8 mouse cellular contexts compared by ENCODE assay signal in genomic region chr13:23436231-23436661, GRCm38 (mm10). TPM values are rescaled to one million over a fixed set of nuclear protein-coding genes. Genes with fewer than 3 reads are reported as not detected.
DNase-seq lines count a peak whose midpoint lies in the region; ATAC-seq and TF ChIP-seq lines count a peak whose summit lies in the region.

No protein-coding gene starts in this region.

- no peak for TF ChIP-seq POLR2A in lung, adult 2 months (IDR thresholded peaks at IDR 0.05; ENCODE audit: borderline replicate concordance, extremely low read depth, low read depth, low read length)

- H3K27me3 ChIP-seq in lung, embryonic 14.5 days (ENCODE audit: insufficient read depth, low read length), result no peaks in the 10 kb centered on the region
- no peaks in the 10 kb centered on the region for H3K27me3 ChIP-seq in embryonic facial prominence, embryonic 15.5 days
- H3K27me3 ChIP-seq in hindbrain, embryonic 13.5 days, result no peaks in the 10 kb centered on the region

- H3K4me3 ChIP-seq in lung, embryonic 14.5 days (ENCODE audit: low read depth, low read length), result peak overlapping the region; percentile 37
- no peak overlapping the region for H3K4me3 ChIP-seq in lung, adult 2 months (replicated peaks; ENCODE audit: extremely low read depth, low read depth, low read length)
- peak overlapping the region; percentile 60 for H3K4me3 ChIP-seq in embryonic facial prominence, embryonic 15.5 days (replicated peaks)
- H3K4me3 ChIP-seq in hindbrain, embryonic 13.5 days, result peak overlapping the region; percentile 41; the same call in 1 of the 2 replicates

- no peaks in the 10 kb centered on the region for H3K9me3 ChIP-seq in lung, embryonic 14.5 days (ENCODE audit: low read depth, low read length)
- H3K9me3 ChIP-seq in embryonic facial prominence, embryonic 15.5 days (replicated peaks), result no peaks in the 10 kb centered on the region
- H3K9me3 ChIP-seq in hindbrain, embryonic 13.5 days, result no peaks in the 10 kb centered on the region

- 1% methylated on average over 11 of the region's 11 CpGs for WGBS in lung, embryonic 14.5 days
- WGBS in lung, adult 2 months, result 3% methylated on average over 11 of the region's 11 CpGs
- under 1% methylated on average over 11 of the region's 11 CpGs for WGBS in embryonic facial prominence, embryonic 15.5 days
- WGBS in hindbrain, embryonic 13.5 days, result under 1% methylated on average over 11 of the region's 11 CpGs

- H3K4me1 ChIP-seq in lung, embryonic 14.5 days (ENCODE audit: insufficient read depth), result 0 out of 2 replicates have a peak, but pooled peaks cover 3% of the 10 kb centered on the region
- 0 out of 2 replicates have a peak, but pooled peaks cover 2% of the 10 kb centered on the region for H3K4me1 ChIP-seq in lung, adult 2 months (ENCODE audit: control insufficient read depth, insufficient read depth, low read length)
- H3K4me1 ChIP-seq in embryonic facial prominence, embryonic 15.5 days, result peaks cover 12% of the 10 kb centered on the region
- peaks cover 20% of the 10 kb centered on the region for H3K4me1 ChIP-seq in hindbrain, embryonic 13.5 days (replicated peaks)

- peak overlapping the region; percentile 48; the same call in 1 of the 2 replicates for H3K27ac ChIP-seq in lung, embryonic 14.5 days (ENCODE audit: low read depth)
- H3K27ac ChIP-seq in embryonic facial prominence, embryonic 15.5 days (replicated peaks), result no peak overlapping the region
- H3K27ac ChIP-seq in hindbrain, embryonic 13.5 days, result no peak overlapping the region

- H3K36me3 ChIP-seq in lung, embryonic 14.5 days (ENCODE audit: insufficient read depth), result no peaks in the 10 kb centered on the region
- no peaks in the 10 kb centered on the region for H3K36me3 ChIP-seq in embryonic facial prominence, embryonic 15.5 days
- no peaks in the 10 kb centered on the region for H3K36me3 ChIP-seq in hindbrain, embryonic 13.5 days

- TF ChIP-seq CTCF in lung, embryonic 14.5 days (IDR thresholded peaks at IDR 0.05; ENCODE audit: low read depth), result no peak
- TF ChIP-seq CTCF in lung, adult 2 months (IDR thresholded peaks at IDR 0.05; ENCODE audit: insufficient read depth, low read length), result no peak

- peak overlapping the region; percentile 61 for H3K4me2 ChIP-seq in lung, embryonic 14.5 days
- H3K4me2 ChIP-seq in embryonic facial prominence, embryonic 15.5 days (replicated peaks), result peak overlapping the region; percentile 65
- H3K4me2 ChIP-seq in hindbrain, embryonic 13.5 days, result peak overlapping the region; percentile 60

- no peak for ATAC-seq in lung, embryonic 14.5 days (ENCODE audit: insufficient read depth)
- no peak for ATAC-seq in embryonic facial prominence, embryonic 15.5 days (ENCODE audit: insufficient number of reproducible peaks, low FRiP score, low TSS enrichment, low read depth)
- no peak for ATAC-seq in hindbrain, embryonic 13.5 days (ENCODE audit: low FRiP score)
- no peak for ATAC-seq in inflammation-experienced regulatory T-cells, adult 6 months

- DNase-seq in lung, embryonic 14.5 days, result peak; percentile 89
- DNase-seq in lung, adult 2 months, result no peak
- peak; percentile 64 for DNase-seq in Muller cell, postnatal 12 days (ENCODE audit: inconsistent ontology term)
- DNase-seq in liver, result peak; percentile 63
- DNase-seq in naive thymus-derived CD4-positive, alpha-beta T cell, adult 2 months (ENCODE audit: low read depth), result peak; percentile 79

- H3K9ac ChIP-seq in lung, embryonic 14.5 days, result no peak overlapping the region; the same call in 1 of the 2 replicates
- no peak overlapping the region for H3K9ac ChIP-seq in embryonic facial prominence, embryonic 15.5 days
- H3K9ac ChIP-seq in hindbrain, embryonic 13.5 days, result no peak overlapping the region

RNA-seq across cellular contexts. Expression of gene Abt1, which starts 12.6 kb away (rescaled TPM):
- 12.7 and 13.5 TPM in 2 replicates for polyA plus RNA-seq in lung, embryonic 14.5 days (2014; fragmentation: Nextera tagmentation; extraction: Ambion mirVana)
- polyA plus RNA-seq in lung, adult 2 months (2012; rRNA removed), result 2.7 and 3.3 TPM in 2 replicates
- polyA plus RNA-seq in embryonic facial prominence, embryonic 15.5 days (2015; fragmentation: Nextera tagmentation; extraction: Ambion mirVana), result 12.2 and 12.7 TPM in 2 replicates
- 9.9 and 10.2 TPM in 2 replicates for polyA plus RNA-seq in hindbrain, embryonic 13.5 days (2015; fragmentation: Nextera tagmentation; extraction: Ambion mirVana)
- 10 to 100 TPM; 11.3 to 13.4 (median 12.2) TPM for polyA plus RNA-seq in inflammation-experienced regulatory T-cells, adult 6 months (2017; shearing (Covaris generic))

RNA-seq across cellular contexts. Expression of gene Btn1a1, which starts 29.5 kb away (rescaled TPM):
- 0.07 and 0.18 TPM in 2 replicates for polyA plus RNA-seq in lung, embryonic 14.5 days (2014; fragmentation: Nextera tagmentation; extraction: Ambion mirVana)
- polyA plus RNA-seq in lung, adult 2 months (2012; rRNA removed), result not detected in 2 replicates
- 0.04 TPM in 1 of 2 replicates, not detected in the other for polyA plus RNA-seq in embryonic facial prominence, embryonic 15.5 days (2015; fragmentation: Nextera tagmentation; extraction: Ambion mirVana)
- polyA plus RNA-seq in hindbrain, embryonic 13.5 days (2015; fragmentation: Nextera tagmentation; extraction: Ambion mirVana), result 0.06 TPM in 1 of 2 replicates, not detected in the other
- polyA plus RNA-seq in inflammation-experienced regulatory T-cells, adult 6 months (2017; shearing (Covaris generic)), result not detected

RNA-seq across cellular contexts. Expression of gene Btn2a2, which starts 52.4 kb away (rescaled TPM):
- 0.63 and 0.73 TPM in 2 replicates for polyA plus RNA-seq in lung, embryonic 14.5 days (2014; fragmentation: Nextera tagmentation; extraction: Ambion mirVana)
- not detected in 2 replicates for polyA plus RNA-seq in lung, adult 2 months (2012; rRNA removed)
- polyA plus RNA-seq in embryonic facial prominence, embryonic 15.5 days (2015; fragmentation: Nextera tagmentation; extraction: Ambion mirVana), result 0.55 and 0.65 TPM in 2 replicates
- polyA plus RNA-seq in hindbrain, embryonic 13.5 days (2015; fragmentation: Nextera tagmentation; extraction: Ambion mirVana), result 0.12 TPM in 1 of 2 replicates, not detected in the other
- polyA plus RNA-seq in inflammation-experienced regulatory T-cells, adult 6 months (2017; shearing (Covaris generic)), result not detected
